Mouse (Mus musculus): ENCODE data around the gene Trim12c.
"Not testable (repeated sequence)": the region's sequence is repeated elsewhere in the genome, so short reads cannot be mapped to it uniquely, and the experiment has no call there.

Gene Trim12c

DNA sequence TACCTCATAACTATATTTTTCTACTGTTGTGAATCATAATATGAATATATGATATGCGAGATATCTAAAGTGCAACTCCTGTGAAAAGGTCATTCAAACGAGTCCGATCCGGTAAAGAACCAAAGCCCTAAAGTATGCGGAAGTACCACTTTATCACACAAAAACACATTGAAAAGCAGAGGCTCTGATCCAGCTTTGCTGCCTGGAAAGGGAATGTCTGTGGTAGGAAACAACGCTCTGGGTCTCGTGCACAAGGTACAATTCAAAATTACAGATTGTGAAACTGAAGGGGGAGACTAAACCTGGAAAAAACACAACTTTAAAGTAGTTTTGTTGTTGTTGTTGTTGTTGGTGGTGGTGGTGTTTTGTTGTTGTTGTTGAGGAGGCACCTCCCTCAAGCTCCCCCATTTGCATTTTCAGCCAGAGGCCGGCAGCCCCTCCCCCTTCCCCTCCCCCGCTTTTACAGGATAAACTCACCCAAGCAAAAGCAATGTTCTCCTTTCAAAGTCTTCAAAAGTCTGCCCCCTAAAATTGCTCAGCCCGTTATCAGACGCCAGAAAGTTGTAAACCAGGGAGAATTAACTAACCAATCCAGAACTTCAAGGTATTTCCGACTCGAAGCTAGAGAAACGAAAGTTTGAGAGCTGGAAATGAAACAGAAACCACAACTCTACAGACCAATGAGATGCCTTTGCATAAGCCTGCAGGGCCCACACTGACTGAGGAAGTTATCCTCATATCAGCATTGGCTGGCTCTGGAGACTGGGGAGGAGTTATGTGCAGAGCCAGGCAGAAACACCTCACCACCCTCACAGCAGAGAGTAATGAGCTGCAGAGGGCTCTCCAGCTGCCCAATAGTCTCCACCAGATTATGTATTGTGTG lies at the start of gene Trim12c:
Gene Trim12c, minus strand, starts transcription at position 646 of the 883 bp plus-strand sequence.
- DNase-seq (ENCODE audit: low spot score) = peak; percentile 80

DNA sequence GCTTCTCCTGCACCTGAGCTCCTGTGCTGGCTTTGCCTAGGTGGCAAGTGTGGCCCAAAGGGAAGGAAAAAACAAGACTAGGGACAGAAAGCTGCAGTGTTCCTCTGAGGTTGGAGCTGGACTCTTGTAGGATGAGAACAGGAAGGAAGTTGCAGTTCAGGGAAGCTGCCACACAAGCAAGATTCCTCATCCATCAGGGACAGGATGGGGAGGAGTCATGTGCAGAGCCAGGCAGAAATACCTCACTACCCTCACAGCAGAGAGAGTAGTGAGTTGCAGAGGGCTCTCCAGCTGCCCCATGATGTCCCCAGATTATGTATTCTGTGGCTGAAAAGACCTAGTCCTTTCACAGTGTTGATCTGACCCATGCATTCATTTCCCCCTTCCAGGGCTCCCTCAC lies 48.0 kb upstream of the Trim12c start:
- no peak for DNase-seq (ENCODE audit: low spot score)

DNA sequence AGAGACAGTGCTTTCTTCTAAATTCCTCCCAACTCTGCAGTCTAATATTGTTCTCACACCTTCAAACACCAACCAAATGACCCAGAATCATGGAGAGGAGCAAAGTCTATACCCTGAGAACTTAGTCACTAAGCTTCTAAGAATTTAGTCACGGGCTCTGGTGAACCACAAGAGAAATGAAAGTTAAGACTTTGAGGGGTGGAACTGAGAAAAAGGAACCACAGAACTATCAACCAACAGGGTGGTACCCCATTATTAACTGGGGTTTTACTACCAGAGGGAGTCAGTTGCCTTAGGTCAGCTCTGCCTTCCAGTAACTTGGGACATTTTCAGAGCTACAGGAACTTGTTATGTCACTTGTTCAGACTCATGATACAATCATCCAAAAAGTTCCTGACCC lies 47.5 kb upstream of the Trim12c start, which contains the start of gene Trim30c:
Gene Trim30c, minus strand, starts transcription at position 140 of the 400 bp plus-strand sequence.
- DNase-seq (ENCODE audit: low spot score) = no peak

DNA sequence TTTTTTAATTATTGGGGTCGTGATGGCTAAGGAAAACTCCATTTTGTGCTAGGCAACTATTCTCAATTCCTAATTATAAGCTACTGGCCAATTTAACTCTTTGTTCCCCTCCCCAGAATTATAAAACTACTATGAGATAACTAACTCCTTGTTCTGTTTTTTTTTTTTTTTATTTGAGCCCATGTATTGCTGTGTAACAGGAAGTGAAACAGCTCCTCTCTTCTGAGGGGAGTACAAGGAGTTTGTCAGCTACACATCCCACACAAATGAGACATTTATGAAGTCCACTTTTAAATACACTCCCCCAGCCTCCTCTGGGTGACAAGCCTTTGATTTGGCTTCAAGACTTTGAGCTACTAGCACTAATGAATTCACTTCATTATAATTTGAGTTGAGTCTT lies 45.3 kb upstream of the Trim12c start:
- no peak for DNase-seq (ENCODE audit: low spot score)

DNA sequence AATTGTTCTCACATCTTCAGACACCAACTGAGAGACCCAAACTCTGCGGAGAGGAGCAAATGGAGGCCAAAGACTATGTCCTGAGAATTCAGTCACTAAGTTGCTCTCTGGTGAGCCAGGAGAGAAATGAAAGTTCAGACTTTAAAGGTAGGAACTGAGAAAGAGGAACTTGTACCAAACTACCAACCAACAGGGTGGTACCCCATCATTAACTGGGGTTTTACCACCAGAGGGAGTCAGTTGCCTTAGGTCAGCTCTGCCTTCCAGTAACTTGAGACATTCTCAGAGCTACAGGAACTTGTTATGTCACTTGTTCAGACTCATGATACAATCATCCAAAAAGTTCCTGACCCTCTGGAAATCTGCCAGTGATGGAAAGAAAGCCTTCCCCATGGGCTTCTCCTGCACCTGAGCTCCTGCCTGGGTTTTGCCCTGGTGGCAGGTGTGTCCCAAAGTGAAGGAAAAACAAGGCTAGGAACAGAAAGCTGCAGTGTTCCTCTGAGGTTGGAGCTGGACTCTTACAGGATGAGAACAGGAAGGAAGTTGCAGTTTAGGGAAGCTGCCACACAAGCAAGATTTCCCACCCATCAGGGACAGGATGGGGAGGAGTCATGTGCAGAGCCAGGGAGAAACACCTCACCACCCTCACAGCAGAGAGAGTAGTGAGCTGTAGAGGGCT lies 16.7 kb upstream of the Trim12c start, which contains the start of gene Trim30b:
Gene Trim30b, minus strand, starts transcription at position 149 of the 679 bp plus-strand sequence.
- peak; percentile 4 for DNase-seq (ENCODE audit: low spot score)

DNA sequence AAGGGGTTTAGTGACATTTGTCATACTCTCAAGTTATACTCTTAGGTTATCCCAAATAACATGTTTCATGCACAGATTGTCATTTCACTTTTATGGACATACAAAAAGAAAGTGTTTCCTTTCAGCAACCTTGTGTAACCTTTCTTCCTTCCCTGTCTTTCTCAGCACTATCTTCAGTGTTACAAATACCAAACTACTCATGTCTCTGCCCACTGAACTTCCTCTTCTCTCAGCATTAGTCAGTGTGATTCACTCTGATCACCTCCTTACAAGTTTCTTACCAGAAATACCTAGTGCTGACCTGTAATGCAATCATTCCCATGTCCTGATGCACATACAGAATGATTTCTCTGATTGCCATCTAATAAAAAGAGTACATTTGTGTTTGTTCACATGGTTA lies 13.2 kb upstream of the Trim12c start:
- no peak for DNase-seq (ENCODE audit: low spot score)

DNA sequence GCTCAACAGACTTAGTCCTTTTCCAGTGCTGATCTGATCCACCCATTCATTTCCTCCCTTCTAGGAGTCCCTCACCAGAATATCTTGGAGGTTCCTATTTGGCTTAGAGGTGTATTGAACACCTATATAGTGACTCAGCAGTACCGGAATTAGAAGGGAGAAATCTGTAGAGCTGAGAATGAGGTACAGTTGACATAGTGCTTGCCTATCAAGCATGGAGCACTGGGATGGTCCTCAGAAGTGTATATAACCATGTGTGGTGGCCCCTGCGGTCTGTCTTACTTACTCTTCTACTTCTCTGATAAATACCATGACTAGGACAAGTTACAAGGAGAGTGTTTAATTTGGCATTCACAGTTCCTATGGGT lies 422 bp upstream of the Trim12c start:
- no peak for DNase-seq (ENCODE audit: low spot score)

DNA sequence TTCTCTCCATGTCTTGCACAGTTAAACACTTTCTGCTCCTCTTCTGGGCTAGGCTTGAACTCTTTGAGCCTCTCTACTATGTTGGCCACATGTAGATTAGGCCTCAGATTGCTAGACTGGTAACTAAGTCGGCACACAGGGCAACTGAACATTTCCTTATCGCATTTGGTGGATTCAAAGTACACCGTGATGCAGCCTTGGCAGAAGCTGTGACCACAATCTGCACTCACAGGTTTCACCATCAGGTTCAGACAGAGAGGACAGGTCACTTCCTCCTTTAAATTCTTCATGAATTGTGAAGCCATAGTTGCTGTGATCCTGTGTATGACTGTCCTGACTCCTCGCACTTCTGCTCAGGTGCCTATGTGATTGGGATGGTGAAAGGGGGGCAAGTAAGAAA lies 5.1 kb downstream of the Trim12c start:
- DNase-seq (ENCODE audit: low spot score) = not testable (repeated sequence)

DNA sequence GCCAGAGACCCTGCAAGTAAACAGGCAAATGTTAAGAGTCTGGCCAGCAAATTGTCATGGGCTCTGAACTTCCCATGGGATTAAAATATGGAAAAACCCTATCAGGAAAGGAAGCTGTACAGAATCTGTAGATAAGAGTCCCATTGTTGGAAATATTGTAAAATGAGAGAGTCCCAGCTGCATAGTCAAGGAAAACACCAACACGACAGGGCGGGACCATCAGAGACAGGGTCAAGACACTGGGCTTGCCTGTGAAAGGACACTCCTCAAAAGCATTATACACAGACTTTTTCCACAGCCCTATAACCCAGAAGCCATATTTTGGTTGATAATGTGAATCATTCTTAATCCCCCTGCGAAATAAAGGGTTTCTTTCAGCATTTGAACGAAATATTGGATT lies 12.4 kb downstream of the Trim12c start:
- DNase-seq (ENCODE audit: low spot score) = not testable (repeated sequence)

DNA sequence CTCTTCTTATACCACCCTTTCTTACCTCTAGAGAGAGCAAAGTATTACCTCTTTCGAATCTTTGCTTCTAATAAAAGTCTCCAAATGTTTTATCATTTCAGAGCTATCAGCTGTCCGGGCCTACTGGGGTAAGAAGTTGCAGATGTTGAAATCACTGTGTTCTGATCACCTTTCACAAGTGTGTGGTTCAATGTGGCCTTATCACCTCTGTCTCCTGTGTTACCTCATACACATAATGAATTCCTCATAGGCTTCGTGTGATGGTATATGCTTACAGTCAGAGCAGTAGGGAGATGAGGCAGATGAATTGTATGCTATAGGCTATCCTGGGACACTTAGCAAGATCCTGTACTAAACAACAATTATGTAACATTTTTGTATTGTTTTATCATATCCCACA lies 17.6 kb downstream of the Trim12c start:
- not testable (repeated sequence) for DNase-seq (ENCODE audit: low spot score)

DNA sequence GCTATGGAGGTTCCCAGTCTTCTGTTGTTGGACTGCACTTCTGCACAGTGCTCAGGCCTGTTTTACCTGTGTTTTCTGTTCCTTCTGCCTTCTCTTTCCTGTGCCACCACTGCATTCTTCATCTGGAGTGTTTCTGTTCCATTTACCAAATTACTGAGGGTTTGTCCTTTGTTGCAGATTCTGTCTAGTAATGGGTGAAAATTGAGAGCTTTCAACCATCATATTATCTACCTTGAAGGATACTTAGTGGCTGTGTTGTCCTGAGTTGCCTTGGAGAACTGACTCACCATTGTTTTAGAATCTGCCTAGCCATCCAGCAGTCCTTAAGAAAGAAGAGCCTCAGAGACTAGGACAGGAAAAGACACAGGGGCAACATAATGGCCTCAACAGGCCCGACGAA lies 24.0 kb downstream of the Trim12c start, which contains the start of gene Trim34b:
Gene Trim34b, plus strand, starts transcription at position 301 of the 400 bp plus-strand sequence.
- DNase-seq (ENCODE audit: low spot score) = not testable (repeated sequence)

DNA sequence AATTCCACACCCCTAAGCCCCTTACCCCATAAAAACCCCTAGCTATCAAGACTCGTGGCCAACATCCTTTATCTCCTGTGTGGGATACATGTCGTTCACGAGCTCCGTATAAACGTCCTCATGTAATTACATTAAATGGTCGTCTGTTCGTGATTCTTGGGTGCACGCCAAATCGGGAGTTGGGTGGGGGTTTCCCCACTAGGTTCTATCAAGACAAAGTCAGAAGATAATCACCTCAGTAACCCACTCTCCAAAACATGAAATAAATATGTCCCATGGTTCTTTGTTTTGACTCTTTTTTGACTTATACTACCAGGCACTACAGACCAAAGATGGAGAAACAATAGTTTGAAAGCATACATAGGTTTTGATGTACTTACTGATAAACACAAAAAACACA lies 31.1 kb downstream of the Trim12c start:
- no peak for DNase-seq (ENCODE audit: low spot score)

DNA sequence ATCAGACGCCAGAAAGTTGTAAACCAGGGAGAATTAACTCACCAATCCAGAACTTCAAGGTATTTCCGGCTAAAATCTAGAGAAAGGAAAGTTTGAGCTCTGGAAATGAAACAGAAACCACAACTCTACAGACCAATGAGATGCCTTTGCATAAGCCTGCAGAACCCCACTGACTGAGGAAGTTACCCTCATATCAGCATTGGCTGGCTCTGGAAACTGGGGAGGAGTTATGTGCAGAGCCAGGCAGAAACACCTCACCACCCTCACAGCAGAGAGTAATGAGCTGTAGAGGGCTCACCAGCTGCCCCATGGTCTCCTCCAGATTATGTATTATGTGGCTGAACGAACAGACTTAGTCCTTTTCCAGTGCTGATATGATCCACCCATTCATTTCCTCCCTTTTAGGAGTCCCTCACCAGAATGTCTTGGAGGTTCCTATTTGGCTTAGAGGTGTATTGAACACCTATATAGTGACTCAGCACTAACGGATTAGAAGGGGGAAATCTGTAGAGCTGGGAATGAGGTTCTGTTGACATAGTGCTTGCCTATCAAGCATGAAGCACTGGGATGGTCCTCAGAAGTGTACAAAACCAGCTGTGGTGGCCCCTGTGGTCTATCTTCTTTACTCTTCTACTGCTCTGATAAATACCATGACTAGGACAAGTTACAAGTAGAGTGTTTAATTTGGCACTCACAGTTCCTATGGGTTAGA lies 37.6 kb downstream of the Trim12c start, which contains the start of gene Trim12a:
Gene Trim12a, minus strand, starts transcription at position 98 of the 712 bp plus-strand sequence.
- not testable (repeated sequence) for DNase-seq (ENCODE audit: low spot score)

DNA sequence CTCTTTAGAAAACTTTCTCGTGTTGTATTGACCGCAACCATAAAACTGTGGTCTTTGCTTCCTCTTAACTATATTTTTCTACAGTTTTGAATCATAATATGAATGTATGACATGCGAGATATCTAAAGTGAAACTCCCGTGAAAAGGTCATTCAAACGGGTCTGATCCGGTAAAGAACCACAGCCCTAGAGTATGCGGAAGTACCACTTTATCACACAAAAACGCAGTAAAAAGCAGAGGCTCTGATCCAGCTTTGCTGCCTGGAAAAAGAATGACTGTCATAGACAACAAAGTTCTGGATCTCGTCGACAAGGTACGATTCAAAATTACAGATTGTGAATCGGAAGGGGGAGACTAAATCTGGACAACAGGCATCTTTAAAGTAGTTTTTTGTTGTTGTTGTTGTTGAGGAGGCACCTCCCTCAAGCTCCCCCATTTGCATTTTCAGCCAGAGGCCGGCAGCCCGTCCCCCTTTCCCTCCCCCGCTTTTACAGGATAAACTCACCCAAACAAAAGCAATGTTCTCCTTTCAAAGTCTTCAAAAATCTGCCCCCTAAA lies 38.3 kb downstream of the Trim12c start:
- peak; percentile 22 for DNase-seq (ENCODE audit: low spot score)

DNA sequence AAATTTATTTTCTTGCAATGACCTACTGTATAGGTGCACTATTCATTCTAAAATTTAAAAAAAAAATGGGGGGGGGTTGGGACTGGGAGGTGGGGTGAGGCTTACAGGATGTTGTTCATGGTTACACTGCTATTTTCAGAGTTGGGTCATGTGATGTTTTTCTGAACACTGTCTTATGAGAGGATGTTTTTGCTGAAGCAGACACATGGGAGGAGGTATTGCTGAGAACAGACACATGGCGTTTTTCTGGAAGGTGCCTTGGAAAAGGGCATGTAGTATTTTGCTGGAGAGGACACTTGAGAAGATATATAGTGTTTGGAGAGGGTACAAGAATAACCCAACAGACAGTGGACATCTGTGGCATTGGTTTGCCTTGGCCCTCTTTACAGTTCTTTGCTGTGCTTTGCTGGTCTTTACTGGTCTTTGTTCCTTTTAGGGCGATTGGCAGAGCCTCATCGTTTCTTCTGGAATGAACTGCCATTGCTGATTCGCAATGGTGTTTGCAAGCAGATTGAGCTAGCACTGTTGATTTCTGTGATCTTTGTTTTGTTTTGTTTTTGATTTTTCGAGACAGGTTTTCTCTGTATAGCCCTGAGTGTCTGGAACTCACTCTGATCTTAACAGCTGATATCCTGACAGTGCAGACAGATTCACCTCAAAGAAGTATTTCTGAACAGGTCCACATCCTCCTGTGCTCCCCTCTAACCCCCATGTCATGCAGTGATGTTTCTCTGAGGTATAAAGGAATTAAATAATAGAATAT lies 61.3 kb downstream of the Trim12c start:
- no peak for DNase-seq (ENCODE audit: low spot score)

DNA sequence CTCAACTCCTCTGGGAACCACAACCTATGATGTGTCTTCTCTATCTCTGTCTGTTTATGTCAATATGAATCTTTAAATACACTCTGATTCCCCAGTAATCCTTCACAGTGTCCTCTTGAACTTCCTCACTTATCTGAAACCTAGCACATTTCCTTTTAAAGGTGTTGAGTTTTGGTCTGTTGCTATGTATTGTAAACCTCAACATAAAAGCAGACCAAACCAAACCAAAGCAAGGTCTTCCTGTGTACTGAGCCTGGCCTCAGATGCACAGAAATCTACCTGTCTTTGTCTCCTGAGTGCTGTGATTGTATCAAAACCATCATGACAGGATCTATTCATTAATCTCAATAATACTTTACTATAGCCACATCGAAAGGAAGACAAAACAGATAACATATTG lies 62.5 kb downstream of the Trim12c start:
- DNase-seq (ENCODE audit: low spot score) = no peak

Measured in embryo, embryonic 10.5 days (tissue).